Mouse (Mus musculus): Measurements from ENCODE around the gene Atp1a1.

The Atp1a1 gene

GRCm38 (mm10) chr3:101592281-101593265 is 11.9 kb downstream of the Atp1a1 start:
- no peak for DNase-seq

DNA sequence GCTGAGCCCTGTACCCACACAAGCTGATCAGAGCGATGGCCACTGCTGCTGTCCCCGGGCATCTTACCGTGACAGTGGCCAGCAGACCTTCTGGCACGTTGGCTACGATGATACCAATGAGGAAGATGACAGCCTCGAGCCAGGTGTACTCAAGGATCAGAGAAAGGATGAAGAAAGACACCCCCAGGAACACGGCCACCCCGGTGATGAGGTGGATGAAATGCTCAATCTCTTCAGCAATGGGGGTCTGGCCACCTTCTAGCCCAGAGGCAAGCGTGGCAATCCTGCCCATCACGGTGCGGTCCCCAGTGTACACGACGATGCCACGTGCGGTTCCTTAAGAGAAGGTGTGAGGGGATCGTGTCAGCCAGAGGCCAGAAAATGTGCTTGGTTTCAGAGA is 14.1 kb downstream of the Atp1a1 start:
- no peak for DNase-seq

DNA sequence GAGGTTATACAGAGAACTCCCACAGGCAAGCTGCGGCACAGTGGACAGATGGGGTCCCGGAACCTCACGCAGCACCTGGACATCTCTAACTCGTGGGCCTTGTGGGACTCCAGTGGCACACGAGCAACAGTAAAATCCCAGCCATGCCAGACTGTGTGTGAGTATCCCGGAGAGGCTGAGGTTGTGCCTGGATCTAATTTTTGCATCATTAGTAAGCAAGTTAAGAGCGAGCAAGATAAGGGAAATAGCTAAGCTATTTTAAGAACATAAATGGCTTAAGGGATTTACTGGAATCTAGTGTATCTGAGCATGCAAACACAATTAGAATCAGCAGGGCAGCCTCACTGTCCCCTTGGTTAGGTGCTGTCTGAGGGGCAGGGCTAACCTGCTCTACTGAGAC is 16.2 kb downstream of the Atp1a1 start:
- DNase-seq: no peak

GRCm38 (mm10) chr3:101586794-101587193 is 17.7 kb downstream of the Atp1a1 start:
- no peak for DNase-seq

GRCm38 (mm10) chr3:101578072-101578471 is 26.4 kb downstream of the Atp1a1 start:
- no peak for DNase-seq

DNA sequence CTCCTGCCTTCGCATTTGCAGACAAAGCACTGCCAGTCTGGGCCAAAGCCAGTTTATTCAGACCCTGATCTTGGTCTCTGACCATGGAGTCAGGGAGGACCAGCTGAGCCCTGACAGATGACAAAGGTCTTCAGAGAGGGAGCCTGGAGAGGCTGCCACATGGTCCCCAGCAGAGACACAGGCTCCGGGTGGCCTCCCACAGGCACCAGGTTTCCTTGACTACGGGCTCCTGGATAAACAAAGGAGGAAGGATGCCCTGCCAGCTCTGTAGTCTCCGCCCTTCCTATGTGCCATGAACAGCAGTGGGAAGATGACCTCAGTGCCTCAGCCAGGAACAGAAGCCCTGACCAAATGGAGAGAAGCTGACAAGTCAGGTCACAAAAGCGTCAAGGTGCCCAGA is 27.1 kb downstream of the Atp1a1 start:
- no peak for DNase-seq

DNA sequence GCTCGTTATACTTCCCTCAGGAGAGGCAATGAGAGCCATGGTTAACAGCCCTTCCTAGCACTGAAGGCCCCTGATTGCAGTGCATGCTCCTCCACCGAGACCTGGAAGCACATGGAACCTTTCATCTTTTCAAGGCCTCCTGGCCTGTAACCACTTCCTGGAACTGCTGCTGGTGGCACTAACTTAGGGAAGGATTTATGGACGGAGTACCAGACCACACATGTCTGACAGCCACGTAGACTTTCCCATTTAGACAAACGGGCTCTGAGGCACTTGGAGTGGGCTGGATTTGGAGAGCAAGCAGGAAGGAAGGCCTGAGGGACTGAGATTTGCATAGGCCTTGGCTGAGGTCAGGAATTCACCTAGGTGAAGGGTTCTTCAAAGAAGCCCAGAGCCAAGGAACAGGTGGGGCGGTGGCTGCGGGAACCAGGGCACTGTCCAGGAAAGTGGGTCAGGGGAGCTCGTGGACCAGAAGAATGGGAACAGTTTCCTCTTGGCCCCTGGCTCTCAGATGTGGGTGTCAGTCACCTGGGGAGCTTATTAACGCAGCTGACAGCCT is 28.9 kb downstream of the Atp1a1 start:
- DNase-seq: no peak

DNA sequence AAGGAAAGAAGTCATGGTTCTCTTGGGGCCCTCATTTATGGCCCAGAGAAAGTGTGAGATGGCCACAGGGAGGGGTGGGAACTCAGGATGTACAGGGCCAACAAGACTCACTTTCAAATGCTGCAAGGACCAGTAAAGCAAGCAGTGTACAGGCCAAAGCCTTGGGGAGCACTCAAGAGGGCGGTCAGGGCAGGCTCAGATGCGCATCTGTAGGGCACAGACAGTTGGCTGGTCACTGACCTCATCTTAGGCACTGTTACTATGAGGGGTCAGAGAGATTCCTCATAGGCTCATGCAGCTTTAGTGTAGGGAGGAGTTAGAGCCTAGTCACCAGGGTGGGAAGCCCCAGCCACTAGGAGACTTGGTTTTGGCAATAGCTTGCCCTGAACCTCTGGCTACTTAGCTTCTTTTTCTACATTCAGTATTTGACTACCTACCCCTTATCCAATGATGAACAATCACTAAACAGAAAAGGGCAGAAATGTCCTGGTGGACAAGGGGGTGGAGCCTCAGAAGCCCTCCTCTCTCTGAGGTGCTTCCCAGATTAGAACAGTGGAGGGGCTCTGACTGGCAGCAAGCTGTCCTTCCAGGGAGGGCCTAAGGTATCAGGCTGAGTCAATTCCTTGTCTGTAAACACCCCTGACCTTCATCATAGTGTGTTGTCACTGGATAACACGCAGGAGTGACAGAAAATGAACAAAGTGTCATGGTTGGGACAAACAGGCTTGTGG is 29.9 kb downstream of the Atp1a1 start:
- no peak for DNase-seq

- no peak for DNase-seq
Measured at GRCm38 (mm10) chr3:101572991-101573390, 31.5 kb downstream of the Atp1a1 start.

- DNase-seq: no peak
Measured at GRCm38 (mm10) chr3:101572174-101572626, 32.3 kb downstream of the Atp1a1 start.

DNA sequence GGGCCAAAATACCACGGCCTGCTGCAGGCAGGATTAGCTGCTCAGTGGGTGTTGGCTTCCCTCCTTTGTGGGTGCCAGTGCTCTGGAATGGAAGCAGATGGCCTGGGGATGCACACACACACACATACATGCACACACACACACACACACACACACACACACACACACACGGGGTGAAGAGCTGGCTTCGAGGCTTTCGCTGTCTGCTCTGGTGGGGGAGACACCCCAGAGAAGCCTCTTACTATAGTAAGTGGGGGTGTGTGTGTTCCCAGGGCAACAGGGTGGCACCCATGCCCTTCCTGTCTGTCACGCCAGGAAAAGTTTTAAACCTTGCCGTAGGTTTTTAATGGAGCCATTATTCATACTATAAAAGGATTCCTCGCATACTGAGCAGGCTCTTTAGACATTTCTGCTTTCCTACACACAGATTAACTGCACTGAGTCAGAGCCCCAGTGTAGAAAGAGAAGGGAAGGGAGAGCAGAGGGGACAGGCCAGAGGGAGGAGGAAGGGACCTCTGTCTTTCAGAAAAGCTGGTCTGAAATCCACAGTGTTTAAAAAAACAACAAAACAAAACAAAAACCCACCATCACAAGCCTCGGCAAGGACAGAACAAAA is 32.9 kb downstream of the Atp1a1 start:
- no peak for DNase-seq

GRCm38 (mm10) chr3:101570747-101571514 is 33.6 kb downstream of the Atp1a1 start:
- peak; percentile 45 for DNase-seq

DNA sequence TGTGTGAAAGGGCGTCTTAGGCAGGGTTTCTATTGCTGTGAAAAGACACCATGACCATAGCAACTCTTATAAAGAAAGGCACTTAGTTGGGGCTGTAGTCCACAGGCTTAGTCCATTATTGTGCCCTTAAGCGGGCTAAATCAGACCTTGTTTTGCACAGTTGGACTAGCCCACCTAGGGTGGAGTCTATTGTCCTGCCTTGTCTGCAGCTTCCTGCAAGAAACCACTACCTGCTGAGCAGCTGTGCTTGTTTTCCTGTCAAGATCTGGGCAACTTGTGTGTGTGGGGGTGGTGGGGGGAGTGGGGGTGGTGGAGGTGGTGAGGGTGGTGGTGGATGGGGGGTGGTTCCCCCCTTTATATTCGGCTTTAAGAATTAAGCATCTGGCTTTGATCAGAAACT is 34.2 kb downstream of the Atp1a1 start:
- DNase-seq: no peak

DNA sequence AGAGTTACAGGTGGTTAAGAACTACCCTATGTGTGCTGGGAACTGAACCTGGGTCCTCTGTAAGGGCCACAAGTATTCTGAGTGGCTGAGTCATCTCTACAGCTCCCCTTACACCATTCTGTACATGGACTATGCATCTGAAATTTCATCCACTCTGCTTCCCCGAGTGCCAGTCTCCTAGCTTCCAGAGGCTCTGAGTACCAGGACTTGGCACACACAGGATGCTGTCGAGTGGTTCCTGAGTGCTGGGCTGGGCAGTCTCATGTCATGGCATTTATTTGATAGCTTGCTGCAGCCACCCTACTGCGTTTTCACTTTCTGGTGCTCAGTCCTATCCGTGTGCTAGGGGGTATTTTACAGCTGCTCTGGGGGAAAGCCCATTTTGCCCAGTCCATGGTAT is 35.9 kb downstream of the Atp1a1 start:
- no peak for DNase-seq

DNA sequence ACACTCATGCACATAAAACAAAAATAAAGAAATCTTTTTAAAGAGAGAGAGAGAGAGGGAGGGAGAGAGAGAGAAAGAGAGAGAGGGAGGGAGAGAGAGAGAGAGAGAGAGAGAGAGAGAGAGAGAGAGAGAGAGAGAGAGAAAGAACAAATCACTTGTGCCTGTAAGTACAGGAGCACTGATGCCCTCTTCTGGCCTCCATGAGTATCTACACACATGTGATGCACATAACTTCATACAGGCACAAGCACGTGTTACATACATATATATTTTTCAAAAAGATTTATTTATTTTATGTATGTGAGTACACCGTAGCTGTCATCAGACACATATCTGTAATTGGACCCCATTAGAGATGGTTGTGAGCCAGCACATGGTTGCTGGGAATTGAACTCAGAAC is 40.5 kb downstream of the Atp1a1 start:
- DNase-seq: no peak

GRCm38 (mm10) chr3:101562510-101563209 is 41.8 kb downstream of the Atp1a1 start:
- DNase-seq: no peak

GRCm38 (mm10) chr3:101561948-101562347 is 42.5 kb downstream of the Atp1a1 start:
- DNase-seq: no peak

GRCm38 (mm10) chr3:101560841-101561522 is 43.5 kb downstream of the Atp1a1 start:
- DNase-seq: no peak

DNA sequence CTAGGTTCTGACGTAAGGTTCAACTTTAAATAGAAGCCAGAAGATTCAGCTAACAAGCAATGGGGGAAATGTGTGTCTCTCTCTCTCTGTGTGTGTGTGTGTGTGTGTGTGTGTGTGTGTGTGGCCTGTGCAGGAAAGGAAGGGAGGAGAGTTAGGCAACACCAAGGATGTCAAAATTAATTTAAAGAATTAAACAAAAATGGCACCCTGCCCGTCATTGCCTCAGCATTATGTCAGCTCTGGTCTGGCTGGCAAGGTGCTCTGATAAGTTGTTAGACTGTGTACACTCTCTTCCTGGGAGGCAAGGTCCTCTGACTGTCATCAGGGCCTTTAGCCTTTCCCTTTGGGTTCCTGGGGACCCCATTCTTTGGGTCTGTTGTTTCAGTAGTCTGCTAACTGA is 47.8 kb downstream of the Atp1a1 start:
- no peak for DNase-seq

DNA sequence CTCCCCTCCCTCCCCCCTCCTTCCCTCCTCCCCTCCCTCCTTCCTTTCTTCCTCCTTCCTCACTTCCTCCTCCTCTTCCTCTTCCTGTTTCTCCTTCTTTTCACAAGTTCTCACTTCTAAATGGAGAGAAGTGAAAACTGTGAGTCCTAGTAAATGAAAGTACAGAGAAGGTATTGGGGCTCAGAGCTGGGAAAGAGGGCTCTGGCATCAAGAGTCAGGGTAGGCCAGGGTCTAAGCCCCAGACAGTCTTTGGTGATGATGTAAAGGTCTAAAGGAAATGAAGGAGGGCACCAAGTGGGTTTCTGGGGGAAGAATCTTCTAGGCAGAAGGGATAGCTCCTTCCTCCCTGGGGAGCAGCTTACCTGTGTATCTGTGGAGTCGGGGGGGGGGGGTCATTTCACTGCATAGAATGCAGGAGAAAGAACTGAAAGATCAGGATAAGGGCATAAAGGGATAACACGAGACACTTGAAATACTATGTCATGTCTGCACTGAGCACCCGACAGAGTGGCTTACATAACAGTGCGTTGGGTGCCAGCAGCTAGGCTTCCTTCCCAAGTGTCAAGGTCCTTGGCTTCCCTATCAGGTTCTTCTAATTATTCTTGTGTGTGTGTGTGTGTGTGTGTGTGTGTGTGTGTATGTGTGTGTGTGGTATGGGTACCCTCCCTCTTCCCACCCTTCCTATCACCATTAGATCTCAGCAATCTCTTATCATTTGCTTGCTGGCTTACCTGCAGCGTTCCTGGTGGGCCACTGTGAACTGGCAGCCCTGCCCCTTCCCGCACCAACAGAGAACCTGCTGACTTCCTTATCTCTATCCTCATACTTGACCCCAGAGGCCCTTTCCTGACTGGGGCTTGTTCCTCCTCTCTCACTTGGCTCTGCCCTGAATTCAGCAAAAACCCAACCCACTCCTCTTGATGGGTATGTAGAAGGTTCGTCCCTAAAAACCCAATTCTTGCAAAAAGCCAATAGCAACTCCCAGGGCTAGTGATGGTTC is 51.6 kb downstream of the Atp1a1 start:
- DNase-seq: no peak

Data from thymus, postnatal 4 days (tissue).